Mouse (Mus musculus) cerebellum, adult 2 months (tissue): ENCODE measurements around the gene Zbtb8os.

Experiments used
- CTCF ChIP-seq: fragments of 200-500 bp; IDR thresholded peaks from 2 replicates; pipeline ENCODE4 v1.5.1; 2011; ENCODE audit warnings: low read depth, mild to moderate bottlenecking, control low read depth, low read length, moderate library complexity, borderline replicate concordance; ENCODE audit not compliant: insufficient read depth
- POLR2A ChIP-seq: fragments of 200-500 bp; IDR thresholded peaks from 2 replicates; pipeline ENCODE4 v1.6.1; 2011; ENCODE audit warnings: low read length, control low read depth, borderline replicate concordance; ENCODE audit not compliant: insufficient read depth

DNA sequence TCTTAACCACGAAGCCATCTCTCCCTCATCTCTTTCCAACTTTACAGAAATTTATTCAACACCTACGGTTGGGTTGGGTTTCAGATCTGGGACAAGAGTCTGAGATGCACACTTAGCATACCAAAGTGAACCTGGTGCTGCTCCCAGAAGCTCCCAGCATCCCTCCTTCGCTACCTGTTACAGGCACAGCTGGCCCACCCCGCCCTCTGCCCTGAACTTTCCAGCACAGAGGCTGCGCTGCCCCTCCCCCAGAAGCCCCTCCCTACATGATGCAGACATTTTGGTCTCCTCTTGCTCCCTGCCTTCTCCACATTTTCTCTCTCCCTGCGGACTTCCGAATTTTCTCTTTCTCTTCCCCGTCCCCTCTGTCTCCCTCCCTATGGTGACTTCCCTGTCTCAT lies 45.7 kb downstream of the Zbtb8os start:
- TF ChIP-seq POLR2A (no peak), CTCF (no peak)
